Mouse (Mus musculus) embryonic facial prominence, embryonic 10.5 days (tissue): ENCODE results near the gene Tcf7l2. TPM values are rescaled to one million over a fixed set of nuclear protein-coding genes. Genes with fewer than 3 reads are reported as not detected.

ENCODE experiments used
- DNase-seq: peaks from one replicate; pipeline ENCODE4 v3.0.0-alpha.2; 2017; ENCODE audit warnings: low spot score
- H3K27ac ChIP-seq: fragments of 300-500 bp; sonication (generic); replicated peaks from 2 replicates; pipeline ENCODE4 v1.5.1; 2016; ENCODE audit warnings: mild to moderate bottlenecking
- H3K27me3 ChIP-seq: fragments of 300-500 bp; sonication (generic); replicated peaks from 2 replicates; pipeline ENCODE4 v1.6.1; 2016; ENCODE audit warnings: low read depth, mild to moderate bottlenecking; ENCODE audit not compliant: poor library complexity, severe bottlenecking
- H3K36me3 ChIP-seq: fragments of 300-500 bp; sonication (generic); replicated peaks from 2 replicates; pipeline ENCODE4 v1.6.1; 2016; ENCODE audit warnings: mild to moderate bottlenecking, moderate library complexity
- H3K4me1 ChIP-seq: fragments of 300-500 bp; sonication (generic); 2 replicates; pipeline ENCODE4 v1.6.1; 2016
- H3K4me3 ChIP-seq: fragments of 300-500 bp; sonication (generic); 2 replicates; pipeline ENCODE4 v1.5.1; 2016; ENCODE audit warnings: mild to moderate bottlenecking, moderate library complexity
- H3K9me3 ChIP-seq: fragments of 300-500 bp; sonication (generic); 2 replicates; pipeline ENCODE4 v1.6.1; 2016; ENCODE audit warnings: mild to moderate bottlenecking
- WGBS: fragments of 180-500 bp; shearing (Covaris S2); methylation state at CpG from one replicate; pipeline ENCODE4 v1.1.7; 2016; 5-methylcytosine and 5-hydroxymethylcytosine counted together
- polyA plus RNA-seq: library from polyadenylated mRNA; unstranded; fragments of >200 nt; fragmentation: Nextera tagmentation; extraction: Ambion mirVana; gene quantifications from 2 replicates; pipeline ENCODE4 v1.2.1, GENCODE M21; 2016

Tcf7l2 gene
- polyA plus RNA-seq, 1 experiment from 2014 or later = 111 TPM

DNA sequence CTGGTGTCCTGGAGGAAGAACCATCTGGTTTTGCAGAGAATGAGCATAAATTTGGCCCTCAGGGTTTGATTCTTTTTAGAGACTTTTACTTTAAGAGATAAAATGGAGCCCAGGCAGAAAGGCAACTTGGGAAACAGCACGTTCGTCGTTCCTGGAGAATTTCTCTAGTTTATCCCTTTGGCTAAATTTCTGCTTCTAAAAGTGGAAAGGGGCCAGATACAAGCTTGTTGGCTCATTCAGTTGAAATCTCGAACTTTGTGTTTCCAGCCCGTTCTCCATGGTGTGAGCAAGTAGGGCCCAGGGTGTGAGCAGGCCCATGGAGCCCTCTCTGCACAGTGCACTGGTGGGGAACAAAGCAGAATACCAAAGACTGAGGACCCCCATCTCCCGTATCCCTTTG, 49.7 kb downstream of the Tcf7l2 start:
- DNase-seq = no peak
- H3K9me3 ChIP-seq = no peaks in the 10 kb centered on the region
- H3K4me1 ChIP-seq = peaks cover 69% of the 10 kb centered on the region
- 89% methylated on average over 6 of the region's 6 CpGs for WGBS
- H3K4me3 ChIP-seq = no peak overlapping the region
- H3K36me3 ChIP-seq = peaks cover 44% of the 10 kb centered on the region
- H3K27me3 ChIP-seq = no peaks in the 10 kb centered on the region
- no peak overlapping the region for H3K27ac ChIP-seq

DNA sequence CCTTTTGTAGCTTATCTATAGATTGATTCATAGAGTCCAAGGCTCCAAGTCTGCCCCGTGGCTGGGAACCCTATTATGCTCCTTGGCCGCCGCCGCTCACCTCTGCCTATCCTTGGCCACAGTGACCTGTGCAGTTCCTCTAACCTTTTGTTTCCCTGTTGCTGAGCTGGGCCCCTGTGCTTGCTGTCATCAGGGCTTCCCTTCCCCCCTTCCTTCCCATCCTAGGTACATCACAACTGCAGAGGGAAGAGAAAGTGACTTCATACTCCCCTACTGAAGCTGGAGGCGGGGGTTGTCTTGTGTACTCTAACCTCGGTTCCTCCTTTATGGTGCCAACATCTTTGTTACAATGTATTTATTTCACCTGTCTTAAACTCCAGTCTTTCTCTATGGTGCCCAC, 50.3 kb downstream of the Tcf7l2 start:
- Histone ChIP-seq H3K4me1 (peaks cover 72% of the 10 kb centered on the region), H3K36me3 (peaks cover 38% of the 10 kb centered on the region)

DNA sequence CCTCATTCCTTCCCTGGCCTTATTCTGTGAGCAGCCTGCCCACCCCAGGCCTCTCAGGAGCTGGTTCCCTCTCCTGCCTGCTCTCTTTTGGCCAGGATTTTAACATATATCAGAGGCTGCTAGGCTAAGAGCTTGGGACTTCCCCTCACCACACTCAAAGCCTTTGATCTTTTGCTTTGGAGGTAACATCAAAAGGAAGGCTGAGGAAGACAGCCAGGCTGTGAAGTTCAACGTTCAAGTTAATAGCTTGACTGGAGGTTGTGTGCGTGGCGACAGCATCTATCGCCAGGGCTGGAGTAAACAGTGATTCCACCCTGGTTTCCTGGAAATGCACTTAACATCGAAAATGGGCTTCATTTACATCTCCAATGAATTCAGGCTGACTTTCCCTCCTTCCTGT, 51.0 kb downstream of the Tcf7l2 start:
- H3K4me1 ChIP-seq = peaks cover 74% of the 10 kb centered on the region
- 79% methylated on average over 5 of the region's 5 CpGs for WGBS
- H3K4me3 ChIP-seq = no peak overlapping the region
- H3K9me3 ChIP-seq = no peaks in the 10 kb centered on the region
- no peak overlapping the region for H3K27ac ChIP-seq
- H3K36me3 ChIP-seq = peaks cover 31% of the 10 kb centered on the region
- no peak for DNase-seq
- H3K27me3 ChIP-seq = no peaks in the 10 kb centered on the region

More for the DNA sequence above, 50.3 kb downstream of the Tcf7l2 start:
- Histone ChIP-seq H3K27me3 (no peaks in the 10 kb centered on the region), H3K27ac (no peak overlapping the region), H3K9me3 (no peaks in the 10 kb centered on the region), H3K4me3 (no peak overlapping the region)
- no peak for DNase-seq
- WGBS = 92% methylated on average over 6 of the region's 6 CpGs

DNA sequence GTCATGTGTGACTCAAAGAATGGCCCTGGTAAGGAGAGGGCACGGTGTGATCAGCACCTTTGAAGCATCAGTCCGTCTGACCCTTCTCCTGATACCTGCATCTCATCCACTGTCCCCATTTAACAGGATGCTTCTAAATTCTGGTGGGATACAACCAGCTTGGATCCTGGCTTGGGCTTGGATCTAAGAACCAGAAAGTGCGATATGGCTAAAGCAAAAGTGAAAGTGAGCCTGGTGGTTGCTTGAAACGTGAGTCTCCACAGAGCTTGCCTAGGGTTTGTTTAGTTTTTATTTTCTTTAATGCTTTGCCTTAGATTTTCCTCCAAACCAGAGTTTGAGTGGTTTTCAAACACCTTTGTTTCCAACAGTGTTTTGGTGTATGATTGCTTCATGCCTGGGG, 51.4 kb downstream of the Tcf7l2 start:
- Histone ChIP-seq H3K36me3 (peaks cover 33% of the 10 kb centered on the region), H3K4me3 (no peak overlapping the region), H3K27me3 (no peaks in the 10 kb centered on the region), H3K9me3 (no peaks in the 10 kb centered on the region), H3K27ac (no peak overlapping the region), H3K4me1 (peaks cover 74% of the 10 kb centered on the region)
- DNase-seq = no peak
- 85% methylated on average over 4 of the region's 4 CpGs for WGBS

DNA sequence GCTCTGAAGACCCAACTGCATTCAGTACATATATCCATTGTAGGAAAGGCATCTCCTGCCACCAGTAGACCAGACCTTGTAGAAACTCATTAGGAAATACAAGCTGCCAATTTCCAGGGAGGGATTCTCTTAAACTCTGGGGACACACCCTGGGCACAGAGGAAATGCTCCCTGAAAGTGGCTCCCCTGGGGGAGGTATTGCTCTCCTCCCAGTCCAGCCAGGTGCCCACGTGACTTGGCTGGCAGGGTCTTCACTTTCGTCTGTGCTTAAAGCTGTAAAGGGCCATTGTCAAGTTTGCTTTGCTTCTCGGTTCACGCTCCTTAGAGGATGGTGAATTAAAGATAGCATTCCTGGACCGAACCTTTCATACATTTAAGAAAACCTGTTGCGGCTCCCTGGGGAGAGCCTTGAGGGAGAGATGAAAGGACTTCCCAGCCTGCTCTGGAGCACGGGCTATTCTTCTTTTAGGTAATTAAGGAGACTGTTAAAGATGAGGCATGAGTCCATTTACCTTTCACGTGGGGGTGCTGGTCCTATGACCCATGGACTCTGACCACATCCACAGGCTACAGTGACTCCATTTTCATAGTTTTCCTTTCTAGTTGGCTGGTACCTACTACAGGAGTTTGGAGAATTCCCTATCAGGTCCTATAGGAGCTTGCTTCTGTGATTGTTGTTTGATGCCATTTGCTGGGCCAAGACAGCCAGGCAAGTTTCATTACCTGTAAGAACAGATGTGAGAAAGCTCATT, 52.8 kb downstream of the Tcf7l2 start:
- no peaks in the 10 kb centered on the region for H3K27me3 ChIP-seq
- peaks cover 41% of the 10 kb centered on the region for H3K36me3 ChIP-seq
- H3K4me1 ChIP-seq = peaks cover 63% of the 10 kb centered on the region
- no peaks in the 10 kb centered on the region for H3K9me3 ChIP-seq
- no peak overlapping the region for H3K27ac ChIP-seq
- 63% methylated on average over 8 of the region's 8 CpGs for WGBS
- DNase-seq = no peak
- no peak overlapping the region for H3K4me3 ChIP-seq

DNA sequence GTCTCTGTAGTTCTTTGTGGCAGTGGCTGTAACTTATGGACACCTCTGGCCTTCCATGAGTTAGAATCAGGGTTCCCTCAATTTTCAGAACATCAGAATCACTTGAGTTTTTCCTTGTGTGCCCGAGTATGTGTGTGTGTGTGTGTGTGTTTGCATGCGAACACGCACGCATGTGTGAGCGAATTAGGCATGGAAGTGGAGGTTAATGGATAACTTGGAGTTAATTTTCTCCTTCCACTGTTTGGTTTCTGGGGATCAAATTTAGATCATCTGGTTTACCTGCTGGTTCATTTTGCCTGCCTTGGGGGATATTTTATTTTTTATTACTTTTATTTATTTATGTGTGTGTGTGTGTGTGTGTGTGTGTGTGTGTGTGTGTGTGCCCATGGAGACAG, 53.3 kb downstream of the Tcf7l2 start:
- Histone ChIP-seq H3K4me3 (no peak overlapping the region), H3K4me1 (peaks cover 57% of the 10 kb centered on the region), H3K27ac (no peak overlapping the region), H3K27me3 (no peaks in the 10 kb centered on the region), H3K9me3 (no peaks in the 10 kb centered on the region), H3K36me3 (peaks cover 42% of the 10 kb centered on the region)
- 96% methylated on average over 5 of the region's 5 CpGs for WGBS
- DNase-seq = no peak

DNA sequence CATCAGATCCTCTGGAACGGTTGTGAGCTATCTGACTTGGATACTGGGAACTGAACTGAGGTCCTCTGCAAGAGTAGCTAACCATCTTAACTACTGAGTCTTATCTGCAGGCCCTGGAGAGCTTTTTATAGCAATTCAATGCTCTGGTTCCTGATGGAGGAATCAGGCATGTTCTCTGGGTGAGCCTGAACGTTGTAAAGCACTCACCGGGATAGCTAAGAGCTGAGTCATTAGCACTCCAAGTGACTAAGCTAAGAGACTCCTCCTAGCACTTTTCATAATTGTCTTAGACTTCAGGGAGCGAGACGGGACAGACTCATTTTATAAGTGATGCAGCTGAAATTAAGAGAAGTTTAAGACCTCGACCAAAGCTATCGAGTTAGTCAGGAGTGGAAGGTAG, 53.7 kb downstream of the Tcf7l2 start:
- H3K9me3 ChIP-seq = no peaks in the 10 kb centered on the region
- no peaks in the 10 kb centered on the region for H3K27me3 ChIP-seq
- H3K4me3 ChIP-seq = no peak overlapping the region
- no peak overlapping the region for H3K27ac ChIP-seq
- peaks cover 53% of the 10 kb centered on the region for H3K4me1 ChIP-seq
- WGBS = 90% methylated on average over 7 of the region's 7 CpGs
- DNase-seq = no peak
- H3K36me3 ChIP-seq = peaks cover 46% of the 10 kb centered on the region

DNA sequence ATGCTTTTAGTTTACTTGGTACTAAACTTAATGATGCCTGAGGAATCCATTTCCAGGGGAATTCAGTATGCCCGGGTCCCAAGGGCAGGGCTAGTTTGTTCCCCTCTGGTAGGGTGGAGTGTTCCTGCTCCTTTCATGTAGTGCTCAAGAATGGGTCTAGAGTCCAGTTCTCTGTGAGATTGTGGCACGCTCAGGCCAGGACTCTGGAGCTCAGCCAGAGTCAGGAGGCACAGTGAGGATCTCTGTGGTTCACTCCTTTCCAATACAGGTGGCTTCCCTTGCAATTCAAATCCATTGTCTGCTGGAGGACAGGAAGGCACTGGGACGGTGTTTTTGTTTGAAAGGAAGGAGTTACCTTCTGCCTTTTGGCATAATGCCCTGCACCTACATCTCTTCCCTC, 56.2 kb downstream of the Tcf7l2 start:
- H3K27me3 ChIP-seq = no peaks in the 10 kb centered on the region
- peaks cover 37% of the 10 kb centered on the region for H3K4me1 ChIP-seq
- peaks cover 39% of the 10 kb centered on the region for H3K36me3 ChIP-seq
- DNase-seq = no peak
- 89% methylated on average over 3 of the region's 3 CpGs for WGBS
- no peak overlapping the region for H3K4me3 ChIP-seq
- H3K27ac ChIP-seq = no peak overlapping the region
- H3K9me3 ChIP-seq = no peaks in the 10 kb centered on the region

DNA sequence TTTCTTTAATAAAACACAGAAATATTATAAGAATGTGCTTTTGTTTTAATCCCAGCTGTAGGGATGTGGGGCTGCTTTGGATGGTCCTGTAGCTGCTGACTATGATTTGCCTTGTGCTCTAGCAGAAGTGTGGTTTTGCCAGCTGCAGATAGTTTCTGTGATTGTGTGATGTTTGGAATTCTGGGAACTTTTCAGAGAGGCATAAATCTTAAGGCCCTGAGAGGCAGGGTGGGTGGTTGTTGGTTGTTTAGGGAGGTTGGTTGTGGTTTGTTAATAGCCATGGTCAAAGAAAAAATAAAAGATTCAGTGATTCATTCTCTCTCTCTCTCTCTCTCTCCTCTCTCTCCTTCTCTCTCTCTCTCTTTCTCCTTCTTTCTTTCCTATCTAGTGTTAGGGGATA, 57.8 kb downstream of the Tcf7l2 start:
- H3K36me3 ChIP-seq = peaks cover 35% of the 10 kb centered on the region
- peaks cover 29% of the 10 kb centered on the region for H3K4me1 ChIP-seq
- H3K4me3 ChIP-seq = no peak overlapping the region
- H3K27me3 ChIP-seq = no peaks in the 10 kb centered on the region
- no peaks in the 10 kb centered on the region for H3K9me3 ChIP-seq
- H3K27ac ChIP-seq = no peak overlapping the region
- no peak for DNase-seq

DNA sequence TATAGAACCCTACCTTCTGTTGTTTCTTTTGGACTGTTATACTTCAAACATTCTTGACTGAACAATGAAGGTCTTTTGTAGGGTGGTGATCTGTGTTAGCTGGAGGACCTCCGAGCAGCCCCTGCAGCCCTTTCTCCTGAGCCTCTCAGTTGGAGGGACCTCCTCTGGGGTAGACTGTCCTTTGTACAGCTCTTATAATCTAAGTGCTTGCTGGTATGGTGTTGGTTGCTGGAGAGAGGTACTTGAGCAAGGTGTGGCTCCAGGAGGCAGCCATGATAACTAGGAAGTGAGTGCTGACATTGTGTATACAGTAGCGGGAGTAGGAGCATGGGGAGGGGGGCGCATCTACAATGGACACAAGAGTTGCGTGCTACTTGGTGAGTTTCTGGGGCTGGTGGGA, 58.4 kb downstream of the Tcf7l2 start:
- Histone ChIP-seq H3K9me3 (no peaks in the 10 kb centered on the region), H3K27me3 (no peaks in the 10 kb centered on the region), H3K36me3 (peaks cover 35% of the 10 kb centered on the region), H3K4me1 (peaks cover 31% of the 10 kb centered on the region), H3K27ac (no peak overlapping the region), H3K4me3 (no peak overlapping the region)
- DNase-seq = no peak
- WGBS = 95% methylated on average over 4 of the region's 4 CpGs

DNA sequence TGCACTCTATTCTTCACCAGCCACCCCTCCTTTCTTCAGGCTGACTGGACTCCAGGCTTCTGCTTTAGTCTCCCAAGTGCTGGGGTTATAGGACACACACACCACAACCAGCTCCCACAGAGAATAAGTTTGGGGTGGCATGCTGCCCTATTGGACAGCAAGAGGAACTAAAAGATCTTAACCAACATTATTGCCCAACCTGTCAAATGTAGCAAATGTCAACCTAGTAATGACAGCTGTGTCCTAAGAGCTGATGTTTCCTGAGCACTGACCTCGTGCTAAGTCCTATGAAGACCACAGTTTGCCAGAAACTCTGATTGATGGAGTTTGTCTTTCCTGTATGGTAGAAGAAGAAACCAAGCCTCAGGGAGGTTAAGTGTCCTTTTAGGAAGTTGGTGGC, 61.5 kb downstream of the Tcf7l2 start:
- Histone ChIP-seq H3K36me3 (peaks cover 32% of the 10 kb centered on the region), H3K9me3 (no peaks in the 10 kb centered on the region), H3K27me3 (no peaks in the 10 kb centered on the region), H3K4me3 (no peak overlapping the region), H3K27ac (no peak overlapping the region), H3K4me1 (peaks cover 41% of the 10 kb centered on the region)
- DNase-seq = no peak
- 82% methylated on average over 1 of the region's 1 CpGs for WGBS

DNA sequence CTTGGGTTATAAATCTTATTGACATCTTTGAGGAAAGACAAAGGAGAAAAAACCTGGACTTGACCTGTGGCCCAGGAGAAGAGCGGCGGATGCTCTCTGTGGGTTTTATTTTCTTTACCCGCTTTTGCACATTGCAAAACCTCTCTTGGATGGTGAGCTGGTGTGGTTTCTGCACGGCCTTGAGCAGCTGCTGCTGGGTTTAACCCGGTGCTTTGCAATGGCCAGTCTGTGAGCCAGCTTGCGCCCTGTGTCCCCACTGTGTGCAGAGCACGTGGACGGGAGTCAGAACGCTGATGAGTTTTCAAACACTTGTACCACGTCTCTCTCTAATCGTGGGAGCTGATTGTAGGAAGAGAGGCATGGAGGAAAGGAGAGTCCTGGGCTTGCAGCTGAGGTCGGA, 62.2 kb downstream of the Tcf7l2 start:
- no peak for DNase-seq
- Histone ChIP-seq H3K36me3 (peaks cover 25% of the 10 kb centered on the region), H3K4me1 (peaks cover 42% of the 10 kb centered on the region), H3K27ac (no peak overlapping the region), H3K4me3 (no peak overlapping the region), H3K9me3 (no peaks in the 10 kb centered on the region), H3K27me3 (no peaks in the 10 kb centered on the region)
- WGBS = 92% methylated on average over 12 of the region's 12 CpGs

DNA sequence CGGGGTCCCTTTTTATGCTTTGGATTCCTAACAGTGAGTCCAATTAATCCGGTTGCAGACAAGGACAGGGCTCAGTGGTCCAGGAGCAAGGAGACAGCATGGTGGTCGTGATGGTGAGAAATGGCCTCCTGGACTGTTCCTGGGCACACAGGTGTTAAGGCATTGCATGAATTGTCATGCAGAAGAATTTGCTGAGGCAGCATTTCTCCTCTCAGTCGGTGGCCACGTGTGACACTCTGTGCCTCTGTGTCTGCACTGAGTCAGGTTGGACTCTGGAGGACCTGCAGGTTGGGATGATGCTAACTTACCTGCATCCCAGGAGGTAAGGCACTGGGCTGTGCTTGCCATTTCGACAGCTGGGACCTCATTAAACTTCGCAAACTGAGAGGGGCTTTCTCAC, 63.2 kb downstream of the Tcf7l2 start:
- no peak overlapping the region for H3K27ac ChIP-seq
- no peak overlapping the region for H3K4me3 ChIP-seq
- H3K9me3 ChIP-seq = no peaks in the 10 kb centered on the region
- H3K27me3 ChIP-seq = no peaks in the 10 kb centered on the region
- peaks cover 30% of the 10 kb centered on the region for H3K36me3 ChIP-seq
- no peak for DNase-seq
- WGBS = 89% methylated on average over 7 of the region's 7 CpGs
- peaks cover 45% of the 10 kb centered on the region for H3K4me1 ChIP-seq
